Mouse (Mus musculus): Measurements from ENCODE around the gene Slc35c2. TPM values are rescaled to one million over a fixed set of nuclear protein-coding genes. Genes with fewer than 3 reads are reported as not detected.
A peak's percentile ranks its signal among the peaks of the same experiment; 100 is the strongest.

Slc35c2 gene
- polyA plus RNA-seq, 1 experiment from 2014 or later, result 199 TPM

GRCm38 (mm10) chr2:165321381-165321888 is 33.8 kb upstream of the Slc35c2 start:
- H3K9ac ChIP-seq (ENCODE audit: low read depth, low read length), result no peak overlapping the region
- H3K27ac ChIP-seq (ENCODE audit: low read depth, low read length), result peak overlapping the region; percentile 74
- 50% methylated on average over 8 of the region's 8 CpGs for WGBS
- H3K9me3 ChIP-seq (ENCODE audit: control insufficient read depth), result no peaks in the 10 kb centered on the region
- H3K4me3 ChIP-seq (ENCODE audit: low read depth, low read length), result no peak overlapping the region
- 0 out of 2 replicates have a peak, but pooled peaks cover under 1% of the 10 kb centered on the region for H3K36me3 ChIP-seq (ENCODE audit: control insufficient read depth, insufficient read depth)
- ATAC-seq, result no peak
- peaks cover 52% of the 10 kb centered on the region for H3K4me1 ChIP-seq (replicated peaks; ENCODE audit: control insufficient read depth, insufficient read depth, low read length)
- H3K27me3 ChIP-seq (replicated peaks; ENCODE audit: control insufficient read depth, insufficient read depth, low read length), result no peaks in the 10 kb centered on the region
- H3K4me2 ChIP-seq (replicated peaks; ENCODE audit: low read depth), result peak overlapping the region; percentile 24
- TF ChIP-seq CTCF (IDR thresholded peaks at IDR 0.05; ENCODE audit: low read depth), result peak; percentile 58

GRCm38 (mm10) chr2:165320531-165321150 is 33.0 kb upstream of the Slc35c2 start:
- Histone ChIP-seq H3K36me3 (ENCODE audit: control insufficient read depth, insufficient read depth) (peaks cover 8% of the 10 kb centered on the region), H3K9me3 (ENCODE audit: control insufficient read depth) (no peaks in the 10 kb centered on the region), H3K27ac (ENCODE audit: low read depth, low read length) (peak overlapping the region; percentile 74), H3K27me3 (replicated peaks; ENCODE audit: control insufficient read depth, insufficient read depth, low read length) (no peaks in the 10 kb centered on the region), H3K4me1 (replicated peaks; ENCODE audit: control insufficient read depth, insufficient read depth, low read length) (peaks cover 52% of the 10 kb centered on the region), H3K9ac (ENCODE audit: low read depth, low read length) (no peak overlapping the region), H3K4me2 (replicated peaks; ENCODE audit: low read depth) (peak overlapping the region; percentile 24; the same call in 1 of the 2 replicates), H3K4me3 (ENCODE audit: low read depth, low read length) (no peak overlapping the region)
- no peak for ATAC-seq
- peak; percentile 2; the same call in 1 of the 2 replicates for TF ChIP-seq CTCF (IDR thresholded peaks at IDR 0.05; ENCODE audit: low read depth)
- whole genome bisulfite sequencing, result 43% methylated on average over 12 of the region's 12 CpGs

- ATAC-seq, result peak; percentile 44
- Histone ChIP-seq H3K27ac (ENCODE audit: low read depth, low read length) (peak overlapping the region; percentile 78), H3K4me1 (replicated peaks; ENCODE audit: control insufficient read depth, insufficient read depth, low read length) (peaks cover 45% of the 10 kb centered on the region), H3K9ac (ENCODE audit: low read depth, low read length) (no peak overlapping the region), H3K36me3 (ENCODE audit: control insufficient read depth, insufficient read depth) (peaks cover 20% of the 10 kb centered on the region), H3K27me3 (replicated peaks; ENCODE audit: control insufficient read depth, insufficient read depth, low read length) (no peaks in the 10 kb centered on the region), H3K9me3 (ENCODE audit: control insufficient read depth) (no peaks in the 10 kb centered on the region), H3K4me3 (ENCODE audit: low read depth, low read length) (no peak overlapping the region), H3K4me2 (replicated peaks; ENCODE audit: low read depth) (no peak overlapping the region)
- 0 out of 2 replicates have a peak, but pooled peaks have one; percentile 3 for TF ChIP-seq CTCF (IDR thresholded peaks at IDR 0.05; ENCODE audit: low read depth)
- 26% methylated on average over 4 of the region's 4 CpGs for WGBS
Observed at GRCm38 (mm10) chr2:165319503-165319902, 31.8 kb upstream of the Slc35c2 start.

GRCm38 (mm10) chr2:165318941-165319340 is 31.3 kb upstream of the Slc35c2 start:
- 81% methylated on average over 7 of the region's 7 CpGs for WGBS
- no peaks in the 10 kb centered on the region for H3K27me3 ChIP-seq (replicated peaks; ENCODE audit: control insufficient read depth, insufficient read depth, low read length)
- H3K4me3 ChIP-seq (ENCODE audit: low read depth, low read length), result no peak overlapping the region
- no peaks in the 10 kb centered on the region for H3K9me3 ChIP-seq (ENCODE audit: control insufficient read depth)
- H3K27ac ChIP-seq (ENCODE audit: low read depth, low read length), result peak overlapping the region; percentile 78
- H3K4me2 ChIP-seq (replicated peaks; ENCODE audit: low read depth), result no peak overlapping the region
- peaks cover 42% of the 10 kb centered on the region for H3K4me1 ChIP-seq (replicated peaks; ENCODE audit: control insufficient read depth, insufficient read depth, low read length)
- ATAC-seq, result no peak
- 0 out of 2 replicates have a peak overlapping the region, but pooled peaks have one; percentile 3 for H3K9ac ChIP-seq (ENCODE audit: low read depth, low read length)
- no peak for TF ChIP-seq CTCF (IDR thresholded peaks at IDR 0.05; ENCODE audit: low read depth)
- H3K36me3 ChIP-seq (ENCODE audit: control insufficient read depth, insufficient read depth), result peaks cover 25% of the 10 kb centered on the region

- Histone ChIP-seq H3K4me2 (replicated peaks; ENCODE audit: low read depth) (0 out of 2 replicates have a peak overlapping the region, but pooled peaks have one; percentile 9), H3K9me3 (ENCODE audit: control insufficient read depth) (no peaks in the 10 kb centered on the region), H3K27me3 (replicated peaks; ENCODE audit: control insufficient read depth, insufficient read depth, low read length) (no peaks in the 10 kb centered on the region), H3K36me3 (ENCODE audit: control insufficient read depth, insufficient read depth) (peaks cover 37% of the 10 kb centered on the region), H3K27ac (ENCODE audit: low read depth, low read length) (peak overlapping the region; percentile 78), H3K9ac (ENCODE audit: low read depth, low read length) (no peak overlapping the region), H3K4me3 (ENCODE audit: low read depth, low read length) (no peak overlapping the region), H3K4me1 (replicated peaks; ENCODE audit: control insufficient read depth, insufficient read depth, low read length) (peaks cover 36% of the 10 kb centered on the region)
- peak; percentile 62 for ATAC-seq
- 0 out of 2 replicates have a peak, but pooled peaks have one; percentile 18 for TF ChIP-seq CTCF (IDR thresholded peaks at IDR 0.05; ENCODE audit: low read depth)
- WGBS, result 37% methylated on average over 16 of the region's 16 CpGs
Observed at GRCm38 (mm10) chr2:165317621-165318263, 30.1 kb upstream of the Slc35c2 start.

- Histone ChIP-seq H3K4me2 (replicated peaks; ENCODE audit: low read depth) (peak overlapping the region; percentile 27; the same call in 1 of the 2 replicates), H3K27ac (ENCODE audit: low read depth, low read length) (peak overlapping the region; percentile 78), H3K4me1 (replicated peaks; ENCODE audit: control insufficient read depth, insufficient read depth, low read length) (peaks cover 31% of the 10 kb centered on the region), H3K9ac (ENCODE audit: low read depth, low read length) (no peak overlapping the region), H3K9me3 (ENCODE audit: control insufficient read depth) (no peaks in the 10 kb centered on the region), H3K36me3 (ENCODE audit: control insufficient read depth, insufficient read depth) (peaks cover 44% of the 10 kb centered on the region), H3K4me3 (ENCODE audit: low read depth, low read length) (no peak overlapping the region), H3K27me3 (replicated peaks; ENCODE audit: control insufficient read depth, insufficient read depth, low read length) (no peaks in the 10 kb centered on the region)
- 31% methylated on average over 9 of the region's 9 CpGs for WGBS
- TF ChIP-seq CTCF (IDR thresholded peaks at IDR 0.05; ENCODE audit: low read depth), result no peak
- 0 out of 2 replicates have a peak, but pooled peaks have one; percentile 5 for ATAC-seq
Observed at GRCm38 (mm10) chr2:165316837-165317473, 29.3 kb upstream of the Slc35c2 start.
